Mouse (Mus musculus) liver (tissue): ENCODE measurements at regions not wholly inside any gene's neighbourhood (a gene's known extent, or its start where the extent isn't known, plus 50 kb on each side); places are given as distances from the start of the nearest gene placed in this dataset.
A peak's percentile ranks its signal among the peaks of the same experiment; 100 is the strongest.

Experiments used
- DNase-seq: peaks from one replicate; pipeline ENCODE4 v3.0.0-alpha.2; 2020; ENCODE audit warnings: mixed read lengths

DNA sequence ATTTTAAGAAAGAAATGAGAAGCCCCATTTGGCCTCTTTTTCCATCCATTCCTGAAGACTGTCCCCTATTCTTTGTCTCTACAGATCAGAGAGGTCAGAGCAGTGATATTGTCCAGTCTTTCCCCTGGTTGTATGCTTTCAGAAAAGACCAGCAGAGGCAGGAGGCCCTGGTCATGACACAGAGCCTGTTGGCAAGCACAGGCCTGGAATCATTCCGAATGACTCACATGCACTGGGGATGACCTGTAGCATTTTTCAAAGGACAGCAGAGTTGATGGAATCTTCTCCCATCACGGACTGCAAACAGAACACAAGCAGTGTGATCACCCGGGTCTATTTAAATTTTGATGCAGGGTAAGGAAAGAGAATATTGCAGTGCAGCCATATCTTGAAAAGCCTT is 50.2 kb upstream of the Nxt1 start:
- no peak for DNase-seq

GRCm38 (mm10) chr2:148611911-148612310 is 60.5 kb upstream of the Nxt1 start:
- DNase-seq, result no peak

DNA sequence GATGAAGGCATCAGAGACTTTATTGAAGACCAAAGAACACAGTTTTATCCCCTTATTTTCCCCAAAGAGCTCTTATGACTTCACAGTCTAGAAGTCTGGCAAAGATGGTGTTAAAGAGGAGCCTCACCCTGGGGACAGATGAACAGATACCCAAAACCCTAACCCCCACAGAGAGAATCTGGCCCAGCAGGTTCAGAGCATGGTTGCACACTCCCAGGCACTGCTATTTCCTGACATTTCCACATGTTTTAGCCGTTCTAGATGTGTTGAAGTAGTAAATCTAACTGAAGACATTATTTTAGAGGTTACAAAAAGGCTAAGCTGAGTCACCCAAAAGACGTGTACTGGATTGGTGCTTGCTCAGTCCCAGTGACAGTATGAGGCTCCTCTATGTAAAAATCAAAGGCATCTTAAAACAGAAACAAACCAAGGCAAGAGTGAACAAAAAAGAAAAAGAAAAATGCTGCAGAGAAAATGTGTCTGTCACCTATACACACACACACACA is 66.9 kb upstream of the Nxt1 start:
- no peak for DNase-seq

- DNase-seq, result no peak
Observed at GRCm38 (mm10) chr2:148603951-148604350, 68.5 kb upstream of the Nxt1 start.

DNA sequence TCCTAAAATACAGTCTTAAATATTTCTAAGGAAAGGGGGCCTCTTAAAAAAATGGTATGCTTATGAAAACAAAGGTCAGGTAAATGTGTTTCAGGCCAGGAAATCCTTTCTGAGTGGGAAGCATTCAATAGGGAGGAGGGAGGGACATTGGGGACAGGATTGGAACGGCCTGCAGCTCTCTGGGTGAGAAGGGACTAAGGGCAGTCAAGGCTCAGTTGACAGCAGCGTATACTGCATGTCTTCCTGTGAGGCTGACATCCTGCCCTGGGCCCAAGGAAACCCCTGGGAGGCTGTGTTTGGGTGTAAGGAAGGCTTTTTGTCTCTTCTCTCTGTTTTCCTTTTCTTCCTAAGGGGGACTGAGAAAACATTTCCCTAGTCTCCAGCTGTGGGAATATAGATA is 69.1 kb upstream of the Nxt1 start:
- no peak for DNase-seq

DNA sequence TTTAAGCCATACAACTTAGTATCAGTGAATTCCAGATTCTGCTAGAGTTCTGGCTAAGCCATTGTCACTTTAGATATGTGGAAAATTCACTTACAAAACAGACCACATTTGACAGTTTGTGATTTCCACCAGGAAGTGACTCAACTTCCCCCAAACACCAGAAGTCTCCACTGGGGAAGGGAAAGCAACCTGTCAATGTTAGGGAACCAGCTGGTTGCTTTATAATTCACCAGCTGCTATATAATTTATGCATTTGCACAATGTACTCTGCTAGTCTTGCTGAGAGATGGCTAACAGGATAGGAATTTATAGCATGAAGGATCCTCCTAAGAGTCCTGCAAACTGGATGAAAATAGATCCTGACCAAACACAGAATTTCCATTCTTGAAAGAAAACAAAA is 72.9 kb upstream of the Nxt1 start:
- DNase-seq, result no peak

- DNase-seq, result no peak
Observed at GRCm38 (mm10) chr2:148596966-148597365, 75.4 kb upstream of the Nxt1 start.

GRCm38 (mm10) chr2:148585721-148586335 is 86.6 kb upstream of the Nxt1 start:
- no peak for DNase-seq

- DNase-seq, result no peak
Observed at GRCm38 (mm10) chr2:148582208-148582607, 90.2 kb upstream of the Nxt1 start.

DNA sequence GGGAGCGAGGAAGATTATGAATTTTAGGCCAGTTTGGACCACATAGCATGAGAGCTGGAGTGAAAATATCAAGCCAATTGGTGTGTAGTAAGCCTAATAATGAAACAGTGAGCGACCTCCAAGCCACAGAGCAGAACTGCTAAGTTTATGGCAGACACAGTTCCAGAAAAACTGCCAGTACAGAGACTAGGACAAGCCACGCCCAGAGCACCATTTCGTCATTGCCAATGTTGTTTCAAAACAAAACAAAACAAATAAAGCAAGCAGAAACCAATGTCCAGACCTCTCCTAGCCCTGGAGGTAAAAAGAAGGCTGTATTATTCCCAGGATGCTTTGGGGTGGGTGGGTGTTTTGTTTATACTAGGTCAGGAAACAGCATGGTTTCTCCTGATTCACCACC is 90.7 kb upstream of the Nxt1 start:
- DNase-seq, result no peak

DNA sequence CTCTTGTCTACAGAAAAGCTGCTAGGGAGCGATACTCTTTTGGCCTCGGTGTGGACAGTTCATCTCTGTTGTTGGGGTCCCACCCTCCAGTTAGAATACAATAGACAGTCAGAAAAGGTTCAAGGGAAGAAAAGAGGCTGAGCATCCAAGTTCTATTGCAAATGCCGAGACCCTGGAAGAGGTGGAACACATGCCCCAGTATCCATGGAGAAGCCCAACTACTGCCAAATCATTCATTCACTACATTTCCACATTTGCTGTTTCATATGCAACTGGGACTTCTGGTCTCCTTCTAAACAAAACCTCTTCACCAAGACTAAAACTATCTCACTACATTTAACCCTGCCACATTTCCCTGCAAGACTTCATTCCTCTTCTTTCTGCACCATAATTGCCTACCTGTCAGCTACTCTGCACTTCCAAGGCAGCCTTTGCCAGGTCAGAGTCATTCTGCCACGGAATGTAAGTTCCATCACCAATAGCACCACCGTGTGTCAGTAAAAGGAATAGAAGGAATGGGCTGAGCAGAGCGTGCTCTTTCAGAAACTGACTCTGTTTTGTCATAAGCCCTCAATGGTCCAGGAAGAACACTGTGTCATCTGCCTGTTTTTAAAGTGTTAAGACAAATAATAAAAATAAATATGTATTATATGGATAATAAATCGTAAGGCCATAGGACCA is 92.0 kb upstream of the Nxt1 start:
- no peak for DNase-seq

DNA sequence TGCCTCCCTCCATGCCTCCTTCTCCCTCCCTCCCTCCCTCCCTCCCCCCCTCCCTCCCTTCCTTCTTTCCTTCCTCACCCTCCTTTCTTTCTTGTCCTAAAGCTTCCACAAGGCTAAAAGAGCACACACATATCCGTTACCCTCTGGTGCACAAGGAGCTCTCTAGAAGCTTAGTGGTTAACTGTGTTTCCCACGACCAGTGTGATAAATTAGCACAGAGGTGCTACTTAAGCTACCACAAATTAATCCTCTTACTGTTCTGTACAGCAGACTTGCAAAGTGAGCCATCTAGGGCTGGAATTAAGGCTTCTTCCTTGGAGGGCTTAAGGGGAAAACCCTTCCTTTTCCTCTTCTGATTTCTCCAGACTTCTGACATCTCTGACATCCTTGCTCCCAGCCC is 92.8 kb upstream of the Nxt1 start:
- no peak for DNase-seq

DNA sequence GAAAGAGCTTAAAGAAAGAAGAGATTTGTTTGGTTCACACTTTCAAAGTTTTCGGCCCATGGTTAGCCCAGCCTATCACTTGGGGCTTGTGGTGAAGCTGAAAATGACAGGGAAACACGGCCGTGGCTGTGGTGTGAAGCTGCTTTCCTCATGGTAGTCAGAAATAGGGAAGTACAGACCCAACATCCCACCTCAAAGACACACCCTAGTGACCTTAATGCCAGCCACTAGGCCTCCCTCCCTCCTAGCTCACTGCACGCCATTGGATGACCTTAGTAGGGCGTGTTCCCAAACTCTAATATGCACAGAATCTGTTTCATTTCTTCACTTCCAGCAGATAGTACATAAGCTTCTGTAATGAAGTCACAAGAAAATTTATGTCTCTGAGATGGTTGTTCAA is 93.4 kb upstream of the Nxt1 start:
- DNase-seq, result peak; percentile 13

GRCm38 (mm10) chr2:148578176-148578575 is 94.2 kb upstream of the Nxt1 start:
- no peak for DNase-seq

DNA sequence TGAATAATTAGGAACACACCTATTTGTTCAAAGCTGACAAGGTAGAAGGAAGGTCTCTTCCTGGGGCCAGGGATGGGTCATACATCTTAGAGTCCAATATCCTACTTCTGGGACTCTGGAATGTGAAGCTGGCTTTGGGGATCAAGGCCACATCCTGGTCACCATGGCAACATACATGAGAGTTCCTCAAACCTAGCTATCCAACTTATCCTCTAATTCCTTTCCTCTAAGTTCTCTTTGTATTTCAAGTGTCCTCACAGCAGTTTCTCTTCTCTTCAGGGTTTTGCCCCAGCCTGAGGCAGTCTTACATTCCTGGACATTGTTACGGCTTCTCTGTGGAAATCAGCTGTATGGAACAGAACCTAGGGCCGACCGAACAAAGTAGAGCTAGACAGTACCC is 97.0 kb upstream of the Nxt1 start:
- no peak for DNase-seq

- peak; percentile 59 for DNase-seq
Observed at GRCm38 (mm10) chr2:148572165-148572564, 100.2 kb upstream of the Nxt1 start.

- DNase-seq, result no peak
Observed at GRCm38 (mm10) chr2:148571616-148572015, 100.8 kb upstream of the Nxt1 start.

- DNase-seq, result no peak
Observed at GRCm38 (mm10) chr2:148571018-148571417, 101.4 kb upstream of the Nxt1 start.

DNA sequence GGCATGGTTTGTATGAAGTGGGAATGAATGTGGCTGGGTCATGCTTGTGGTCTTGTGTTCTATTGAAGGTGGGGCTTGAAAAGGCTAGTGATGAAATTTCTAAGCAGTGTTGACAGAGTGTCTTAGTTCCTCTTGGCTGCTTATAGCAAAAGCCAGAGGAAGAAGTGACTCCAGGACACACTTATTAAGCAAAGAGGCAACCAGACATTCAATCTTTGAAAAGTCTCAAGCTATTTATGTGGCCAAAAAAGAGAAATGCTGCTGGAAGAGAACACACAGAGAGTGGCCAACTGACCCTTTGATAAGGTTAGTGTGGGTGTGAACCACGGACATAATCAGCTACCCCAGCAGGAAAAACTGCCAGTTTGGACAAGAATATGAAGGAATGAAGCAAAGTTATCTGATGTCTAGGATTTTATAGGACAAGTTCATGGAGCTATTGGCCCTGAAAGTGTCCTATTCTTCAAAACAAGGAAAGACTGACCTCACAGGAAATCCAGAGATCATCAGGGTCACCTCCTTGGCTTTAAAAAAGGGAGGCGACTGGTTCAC is 104.4 kb upstream of the Nxt1 start:
- no peak for DNase-seq

DNA sequence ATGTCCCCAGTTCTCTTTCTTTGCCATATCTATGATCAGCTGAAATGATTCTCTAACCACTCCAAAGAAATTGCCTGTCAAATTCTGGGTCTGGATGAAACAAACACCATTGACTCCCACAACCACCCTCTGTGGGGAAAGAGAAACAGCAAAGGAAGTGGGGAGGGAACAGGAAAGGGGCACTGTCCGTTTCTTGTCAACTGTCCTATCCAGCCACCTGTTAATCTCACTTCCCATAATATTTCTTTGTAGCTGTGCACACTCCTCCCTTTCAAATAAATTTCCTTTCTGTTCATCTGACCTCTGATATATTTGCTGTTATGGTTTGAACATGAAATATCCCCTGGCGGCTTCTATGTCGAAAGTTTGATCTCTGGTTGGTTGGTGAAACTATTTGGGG is 109.0 kb upstream of the Nxt1 start:
- DNase-seq, result no peak

DNA sequence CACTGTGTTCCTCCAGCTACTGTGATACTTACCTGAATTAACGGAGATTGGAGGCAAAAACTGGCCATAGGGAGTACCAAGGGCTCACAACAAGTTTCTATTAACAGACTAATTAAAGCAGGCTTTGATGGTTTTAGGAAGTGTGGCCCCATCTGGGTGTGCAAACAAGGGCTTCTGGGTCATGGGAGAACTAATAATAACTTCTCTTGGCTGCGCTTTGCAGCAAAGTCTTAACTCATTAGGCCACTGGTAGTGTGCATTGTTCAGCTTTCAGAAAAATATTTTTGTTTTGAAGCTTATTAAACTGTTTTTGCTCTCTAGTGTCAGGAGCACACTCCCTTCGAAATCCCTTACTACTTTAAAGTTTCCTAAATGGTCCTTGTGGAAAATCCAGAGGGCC is 110.4 kb upstream of the Nxt1 start:
- no peak for DNase-seq

DNA sequence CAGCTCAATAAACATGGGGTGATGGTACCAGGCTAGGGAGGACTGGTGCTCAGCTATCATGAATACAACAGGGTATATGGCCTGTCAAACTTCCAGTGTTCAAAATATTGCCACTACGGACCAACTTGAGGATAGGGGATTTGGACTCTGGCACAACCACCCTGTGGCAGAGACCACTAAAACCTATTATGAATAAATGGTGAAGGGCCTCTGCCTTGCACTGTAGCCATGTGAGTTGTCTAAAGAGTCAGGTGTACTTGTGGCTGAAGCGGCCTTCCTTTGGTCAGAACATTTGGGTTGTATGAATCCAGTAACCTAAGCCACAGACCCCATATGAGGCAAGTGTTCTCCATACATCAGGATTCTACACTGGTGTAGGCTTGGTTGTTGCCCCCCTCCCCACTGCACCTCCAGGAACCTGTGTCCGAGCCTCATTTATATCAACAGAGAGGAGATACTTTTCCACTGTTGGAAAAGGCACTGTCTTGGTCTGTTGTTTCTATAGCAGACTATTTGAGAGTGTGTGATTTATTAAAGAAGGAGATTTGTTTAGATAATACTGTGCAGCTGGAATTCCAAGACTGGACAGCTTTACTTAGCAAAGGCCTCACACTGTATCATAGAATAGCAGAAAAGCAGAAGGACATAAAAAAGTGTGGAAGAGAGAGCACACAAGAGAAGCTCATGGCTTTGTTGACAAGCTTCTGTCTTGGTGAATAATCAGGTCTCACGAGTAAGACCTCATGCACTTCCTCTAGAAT is 112.2 kb upstream of the Nxt1 start:
- no peak for DNase-seq

- no peak for DNase-seq
Observed at GRCm38 (mm10) chr2:148559376-148559775, 113.0 kb upstream of the Nxt1 start.

DNA sequence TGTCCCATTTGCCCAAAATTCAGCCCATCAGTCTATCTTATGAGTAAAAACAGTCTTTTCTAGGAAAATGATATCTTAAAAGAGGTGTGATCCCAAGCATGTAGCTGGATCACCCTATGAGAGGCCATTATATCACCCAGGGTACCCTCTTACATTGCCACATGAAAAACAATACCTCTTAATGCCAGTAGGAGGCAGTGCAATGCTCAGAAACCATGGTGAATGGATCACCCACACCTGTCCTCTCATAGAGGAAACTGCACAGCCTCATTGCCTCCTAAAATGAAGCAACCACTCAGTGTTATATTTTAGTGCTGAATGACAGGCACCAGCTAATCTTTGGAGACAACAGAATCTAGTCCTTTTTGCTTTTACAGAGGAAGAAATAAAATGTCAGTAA is 114.0 kb upstream of the Nxt1 start:
- no peak for DNase-seq
